Comparison of ENCODE assay signal across 8 mouse cellular contexts in genomic region chr11:8513359-8514253, GRCm38 (mm10).
DNase-seq lines count a peak whose midpoint lies in the region; ATAC-seq lines count a peak whose summit lies in the region.

No protein-coding gene starts in this region.

- H3K36me3 ChIP-seq in embryonic facial prominence, embryonic 12.5 days = peaks cover 68% of the 10 kb centered on the region
- peaks cover 99% of the 10 kb centered on the region for H3K36me3 ChIP-seq in embryonic facial prominence, embryonic 10.5 days (replicated peaks)
- H3K36me3 ChIP-seq in intestine, embryonic 14.5 days (ENCODE audit: control insufficient read depth, insufficient read depth, low read length) = peaks cover 58% of the 10 kb centered on the region

- no peak for DNase-seq in embryonic facial prominence, embryonic 10.5 days (ENCODE audit: low spot score)
- peak; percentile 53 for DNase-seq in retina, postnatal 1 day
- DNase-seq in retina, embryonic 14.5 days (ENCODE audit: low spot score) = no peak
- peak; percentile 67 for DNase-seq in intestine, embryonic 14.5 days (ENCODE audit: low spot score)
- DNase-seq in left cerebral cortex, postnatal 4 days = peak; percentile 86
- DNase-seq in testis, postnatal 14 days (ENCODE audit: low spot score) = peak; percentile 43
- no peak for DNase-seq in cerebellum, adult 11 months

- WGBS in embryonic facial prominence, embryonic 12.5 days = 77% methylated on average over 7 of the region's 7 CpGs
- 81% methylated on average over 7 of the region's 7 CpGs for WGBS in embryonic facial prominence, embryonic 10.5 days
- WGBS in intestine, embryonic 14.5 days = 62% methylated on average over 7 of the region's 7 CpGs

- H3K4me2 ChIP-seq in embryonic facial prominence, embryonic 12.5 days (replicated peaks) = no peak overlapping the region
- no peak overlapping the region for H3K4me2 ChIP-seq in intestine, embryonic 14.5 days (ENCODE audit: low read length)

- 0 out of 2 replicates have a peak, but pooled peaks have one; percentile 25 for ATAC-seq in embryonic facial prominence, embryonic 12.5 days (ENCODE audit: insufficient number of reproducible peaks, insufficient read depth, low FRiP score, low TSS enrichment)
- ATAC-seq in intestine, embryonic 14.5 days (replicated peaks; ENCODE audit: low FRiP score, low TSS enrichment, low read depth) = peak; percentile 47; the same call in 1 of the 2 replicates

- no peaks in the 10 kb centered on the region for H3K9me3 ChIP-seq in embryonic facial prominence, embryonic 12.5 days
- no peaks in the 10 kb centered on the region for H3K9me3 ChIP-seq in embryonic facial prominence, embryonic 10.5 days
- no peaks in the 10 kb centered on the region for H3K9me3 ChIP-seq in intestine, embryonic 14.5 days (ENCODE audit: control insufficient read depth, low read length)

- no peak overlapping the region for H3K4me3 ChIP-seq in embryonic facial prominence, embryonic 12.5 days
- no peak overlapping the region for H3K4me3 ChIP-seq in embryonic facial prominence, embryonic 10.5 days
- H3K4me3 ChIP-seq in intestine, embryonic 14.5 days (ENCODE audit: low read depth, low read length) = no peak overlapping the region

- H3K27me3 ChIP-seq in embryonic facial prominence, embryonic 12.5 days = no peaks in the 10 kb centered on the region
- no peaks in the 10 kb centered on the region for H3K27me3 ChIP-seq in embryonic facial prominence, embryonic 10.5 days (replicated peaks; ENCODE audit: low read depth, poor library complexity, severe bottlenecking)
- H3K27me3 ChIP-seq in intestine, embryonic 14.5 days (replicated peaks; ENCODE audit: control insufficient read depth, insufficient read depth, low read length) = no peaks in the 10 kb centered on the region

- no peak overlapping the region for H3K9ac ChIP-seq in embryonic facial prominence, embryonic 12.5 days
- H3K9ac ChIP-seq in intestine, embryonic 14.5 days (ENCODE audit: low read length) = no peak overlapping the region

- no peak overlapping the region for H3K27ac ChIP-seq in embryonic facial prominence, embryonic 12.5 days
- H3K27ac ChIP-seq in embryonic facial prominence, embryonic 10.5 days (replicated peaks) = no peak overlapping the region
- H3K27ac ChIP-seq in intestine, embryonic 14.5 days (ENCODE audit: low read depth) = peak overlapping the region; percentile 47

- intact Hi-C loops in left cerebral cortex, postnatal 4 days (cut with DNase I) = no loop called here

- no peaks in the 10 kb centered on the region for H3K4me1 ChIP-seq in embryonic facial prominence, embryonic 12.5 days
- H3K4me1 ChIP-seq in embryonic facial prominence, embryonic 10.5 days = no peaks in the 10 kb centered on the region
- no peaks in the 10 kb centered on the region; the same call in 1 of the 2 replicates for H3K4me1 ChIP-seq in intestine, embryonic 14.5 days (replicated peaks; ENCODE audit: control insufficient read depth, insufficient read depth, low read length)

Comparison
In these comparisons a context has a peak if more than half of its experiments do, and no peak if none do; other contexts are left out.
1. DNase-seq: peak in retina, postnatal 1 day (single experiment), intestine, embryonic 14.5 days (single experiment), left cerebral cortex, postnatal 4 days (single experiment) and testis, postnatal 14 days (single experiment); none in embryonic facial prominence, embryonic 10.5 days (single experiment), retina, embryonic 14.5 days (single experiment) and cerebellum, adult 11 months (single experiment).